Mouse (Mus musculus): ENCODE data around the gene Krt2.
A peak's percentile ranks its signal among the peaks of the same experiment; 100 is the strongest.

Gene Krt2

GRCm38 (mm10) chr15:101772080-101772710 is 45.8 kb downstream of the Krt2 start:
- DNase-seq (ENCODE audit: low read depth, low spot score): peak; percentile 43

- DNase-seq (ENCODE audit: low read depth, low spot score): no peak
Observed at GRCm38 (mm10) chr15:101770226-101770625, 47.7 kb downstream of the Krt2 start.

Data from ES-CJ7 (cell line).